Mouse (Mus musculus) erythroblast, embryonic 14.5 days (primary cell): ENCODE data around the gene Elavl4.

ENCODE experiments used
- GATA1 ChIP-seq: IDR thresholded peaks from 2 replicates; pipeline ENCODE4 v1.6.1; 2012; ENCODE audit warnings: low read length, inconsistent platforms, mixed read lengths
- TAL1 ChIP-seq: IDR thresholded peaks from 3 replicates; pipeline ENCODE4 v1.6.1; 2012; ENCODE audit warnings: low read length, inconsistent platforms, mixed read lengths

DNA sequence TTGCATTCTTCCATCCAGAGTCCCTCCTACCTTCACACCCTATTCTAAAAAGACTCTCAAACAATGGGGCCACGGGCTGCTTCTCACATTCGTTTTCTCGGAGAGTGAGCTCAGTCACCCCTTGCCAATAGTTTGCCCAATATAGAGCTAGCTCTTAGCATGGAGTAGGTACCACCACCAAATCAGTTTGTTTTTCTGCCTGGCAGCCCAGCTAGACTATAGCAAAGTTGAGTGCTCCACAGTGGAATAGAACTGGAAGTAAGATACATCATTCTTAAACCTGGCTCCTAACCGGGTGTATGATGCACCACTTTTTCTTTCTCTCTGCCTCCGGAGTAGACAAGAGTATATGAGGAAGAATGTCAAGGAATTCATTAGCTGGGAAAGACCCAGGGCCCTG lies 44.7 kb downstream of the Elavl4 start:
- TF ChIP-seq GATA1: no peak
- no peak for TF ChIP-seq TAL1
